Mouse (Mus musculus) thymus, adult 2 months (tissue): ENCODE measurements around the gene Prkcb. TPM values are rescaled to one million over a fixed set of nuclear protein-coding genes. Genes with fewer than 3 reads are reported as not detected.

Source experiments
- DNase-seq: peaks from one replicate; pipeline ENCODE4 v3.0.0; 2021
- H3K27ac ChIP-seq: fragments of 200-500 bp; 2 replicates; pipeline ENCODE4 v1.5.1; 2012; ENCODE audit warnings: low read length, control low read depth; ENCODE audit not compliant: control insufficient read depth, insufficient read depth
- H3K27me3 ChIP-seq: fragments of 200-500 bp; 2 replicates; pipeline ENCODE4 v1.6.1; 2012; ENCODE audit warnings: mild to moderate bottlenecking, low read length, moderate library complexity, mixed read lengths; ENCODE audit not compliant: control insufficient read depth, insufficient read depth
- H3K36me3 ChIP-seq: fragments of 200-500 bp; 2 replicates; pipeline ENCODE4 v1.6.1; 2012; ENCODE audit warnings: mild to moderate bottlenecking, low read length, moderate library complexity; ENCODE audit not compliant: control insufficient read depth, insufficient read depth
- H3K4me1 ChIP-seq: fragments of 200-500 bp; replicated peaks from 2 replicates; pipeline ENCODE4 v1.6.1; 2012; ENCODE audit warnings: low read length; ENCODE audit not compliant: control insufficient read depth, insufficient read depth
- H3K4me3 ChIP-seq: fragments of 200-500 bp; 2 replicates; pipeline ENCODE4 v1.5.1; 2012; ENCODE audit warnings: mild to moderate bottlenecking, low read length, control low read depth, moderate library complexity; ENCODE audit not compliant: control insufficient read depth, insufficient read depth
- CTCF ChIP-seq: fragments of 200-500 bp; IDR thresholded peaks from 2 replicates; pipeline ENCODE4 v1.5.1; 2012; ENCODE audit warnings: mild to moderate bottlenecking, control low read depth, low read length, moderate library complexity, borderline replicate concordance; ENCODE audit not compliant: control insufficient read depth, poor library complexity, insufficient read depth; ENCODE audit errors: extremely low read depth
- POLR2A ChIP-seq: fragments of 200-500 bp; IDR thresholded peaks from 2 replicates; pipeline ENCODE4 v1.6.1; 2012; ENCODE audit warnings: mild to moderate bottlenecking, low read length, control low read depth, moderate library complexity; ENCODE audit not compliant: control insufficient read depth, poor library complexity, insufficient read depth; ENCODE audit errors: extremely low read depth
- WGBS: fragments of 180-500 bp; shearing (Covaris S2); methylation state at CpG from one replicate; pipeline ENCODE4 v1.1.7; 2018; 5-methylcytosine and 5-hydroxymethylcytosine counted together
- polyA plus RNA-seq: library from polyadenylated mRNA; depleted of rRNA; stranded (reverse); fragments of >200 nt; gene quantifications from 2 replicates; pipeline ENCODE4 v1.2.3, GENCODE M21; 2012

The Prkcb gene
- polyA plus RNA-seq, 1 experiment: 247 TPM

- DNase-seq: no peak
- H3K27ac ChIP-seq: no peak overlapping the region
- 61% methylated on average over 5 of the region's 5 CpGs for WGBS
- H3K4me3 ChIP-seq: no peak overlapping the region
- H3K36me3 ChIP-seq: no peaks in the 10 kb centered on the region
- H3K27me3 ChIP-seq: no peaks in the 10 kb centered on the region
- no peaks in the 10 kb centered on the region for H3K4me1 ChIP-seq
- TF ChIP-seq POLR2A (no peak), CTCF (no peak)
These were observed 28.4 kb upstream of the Prkcb start for GRCm38 (mm10) chr7:122260055-122260602.

DNA sequence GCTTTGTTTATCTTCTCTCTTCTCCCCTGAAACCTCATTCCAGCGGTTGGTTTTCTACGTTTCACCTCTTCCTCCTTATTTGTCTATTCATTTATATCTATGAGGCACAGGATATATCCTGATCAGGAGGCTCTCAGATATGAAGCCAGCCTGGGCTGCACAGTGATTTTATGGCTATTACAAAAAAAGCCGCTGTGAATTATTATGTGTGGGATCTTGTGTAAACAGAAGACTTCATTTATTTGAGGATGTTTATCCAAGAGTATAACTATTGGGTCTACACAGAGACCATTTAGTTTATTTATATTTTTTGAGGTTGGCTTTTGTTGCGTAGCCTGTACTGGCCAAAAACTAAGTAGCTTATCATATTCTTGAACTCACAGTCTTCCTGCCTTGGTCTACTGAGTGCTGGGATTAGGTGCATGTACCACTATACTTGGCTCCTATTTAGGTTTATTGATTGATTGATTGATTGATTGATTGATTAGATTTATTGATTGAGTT, 19.5 kb upstream of the Prkcb start:
- Histone ChIP-seq H3K36me3 (no peaks in the 10 kb centered on the region), H3K4me1 (no peaks in the 10 kb centered on the region), H3K4me3 (no peak overlapping the region), H3K27ac (no peak overlapping the region), H3K27me3 (no peaks in the 10 kb centered on the region)
- 86% methylated on average over 4 of the region's 4 CpGs for WGBS
- TF ChIP-seq POLR2A: no peak
- no peak for TF ChIP-seq CTCF
- no peak for DNase-seq

GRCm38 (mm10) chr7:122272334-122272733, 16.2 kb upstream of the Prkcb start:
- Histone ChIP-seq H3K4me1 (no peaks in the 10 kb centered on the region), H3K27ac (no peak overlapping the region), H3K4me3 (no peak overlapping the region), H3K27me3 (no peaks in the 10 kb centered on the region), H3K36me3 (no peaks in the 10 kb centered on the region)
- no peak for TF ChIP-seq CTCF
- TF ChIP-seq POLR2A: no peak
- 99% methylated on average over 2 of the region's 2 CpGs for WGBS
- no peak for DNase-seq

DNA sequence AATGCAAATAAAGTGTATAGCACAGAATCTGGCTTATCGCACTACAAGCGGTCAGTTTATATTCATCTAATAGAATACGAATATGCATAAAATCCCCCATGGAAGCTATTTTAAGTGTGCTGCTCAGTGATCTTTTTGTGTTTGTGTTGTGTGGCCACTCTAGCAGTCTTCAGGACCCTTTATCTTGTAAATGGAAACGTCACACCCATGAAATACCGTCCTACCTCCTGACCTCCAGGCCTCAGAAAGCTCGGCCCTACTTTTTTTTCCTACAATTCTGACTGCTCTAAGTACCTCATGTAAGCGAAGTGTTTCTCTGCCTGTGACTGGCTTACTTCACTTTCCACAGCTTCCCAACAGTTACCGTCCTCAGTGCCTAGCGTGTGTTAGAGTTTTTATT, 9.0 kb upstream of the Prkcb start:
- DNase-seq: no peak
- TF ChIP-seq POLR2A: no peak
- TF ChIP-seq CTCF: no peak
- WGBS: 97% methylated on average over 9 of the region's 9 CpGs
- no peaks in the 10 kb centered on the region for H3K27me3 ChIP-seq
- H3K36me3 ChIP-seq: no peaks in the 10 kb centered on the region
- H3K4me1 ChIP-seq: no peaks in the 10 kb centered on the region
- H3K27ac ChIP-seq: no peak overlapping the region
- no peak overlapping the region for H3K4me3 ChIP-seq

DNA sequence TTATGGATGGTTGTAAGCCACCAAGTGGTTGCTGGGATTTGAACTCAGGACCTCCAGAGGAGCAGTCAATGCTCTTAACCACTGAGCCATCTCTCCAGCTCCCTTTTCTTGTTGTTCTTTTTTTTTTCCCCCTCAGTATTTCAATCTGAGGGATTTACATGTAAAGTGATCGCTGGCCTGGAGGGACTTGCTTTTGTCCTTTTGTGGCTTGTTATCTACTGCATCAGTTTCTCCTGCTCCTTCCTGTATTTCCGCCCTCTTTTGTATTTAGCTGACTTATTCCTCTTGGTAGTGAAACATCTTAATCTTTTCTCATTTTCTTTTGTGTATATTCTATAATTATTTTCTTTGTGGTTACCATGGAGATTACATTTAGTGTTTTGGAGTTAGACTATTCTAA, 8.2 kb upstream of the Prkcb start:
- WGBS: 31% methylated on average over 2 of the region's 2 CpGs
- Histone ChIP-seq H3K4me3 (no peak overlapping the region), H3K36me3 (no peaks in the 10 kb centered on the region), H3K27me3 (no peaks in the 10 kb centered on the region), H3K4me1 (no peaks in the 10 kb centered on the region), H3K27ac (no peak overlapping the region)
- TF ChIP-seq POLR2A: no peak
- TF ChIP-seq CTCF: no peak
- no peak for DNase-seq

- no peaks in the 10 kb centered on the region for H3K27me3 ChIP-seq
- WGBS: 93% methylated on average over 2 of the region's 2 CpGs
These were observed 6.0 kb upstream of the Prkcb start for GRCm38 (mm10) chr7:122282584-122282983.

DNA sequence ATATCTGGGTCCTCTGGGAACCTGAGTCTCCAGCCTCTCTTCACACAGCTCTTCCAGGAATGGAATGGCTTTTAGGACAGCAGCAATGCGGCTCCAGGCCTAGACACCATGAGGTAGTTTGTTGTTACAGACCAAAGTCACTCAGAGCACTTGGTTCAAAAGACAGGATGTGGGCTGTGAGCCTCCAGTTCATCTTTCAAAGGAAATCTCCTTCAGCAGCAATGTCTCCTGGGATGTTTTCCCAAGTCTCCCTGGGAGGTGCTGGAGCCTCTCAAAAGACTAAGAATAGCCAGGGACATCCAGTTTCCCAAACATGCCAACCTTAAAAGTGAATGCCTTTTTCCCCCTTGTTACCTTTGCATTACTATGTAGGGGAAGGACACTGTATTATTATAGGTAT, 1.3 kb upstream of the Prkcb start:
- Histone ChIP-seq H3K4me3 (no peak overlapping the region), H3K4me1 (peaks cover 26% of the 10 kb centered on the region), H3K27me3 (no peaks in the 10 kb centered on the region), H3K36me3 (no peaks in the 10 kb centered on the region), H3K27ac (peak overlapping the region; percentile 28)
- 5% methylated on average over 1 of the region's 1 CpGs for WGBS
- DNase-seq: peak; percentile 49
- TF ChIP-seq CTCF (no peak), POLR2A (no peak)

More at GRCm38 (mm10) chr7:122282584-122282983, 6.0 kb upstream of the Prkcb start:
- Histone ChIP-seq H3K36me3 (no peaks in the 10 kb centered on the region), H3K4me3 (no peak overlapping the region), H3K27ac (no peak overlapping the region), H3K4me1 (peaks cover 4% of the 10 kb centered on the region)
- TF ChIP-seq POLR2A: no peak
- TF ChIP-seq CTCF: no peak
- peak; percentile 19 for DNase-seq
